Mouse (Mus musculus) lung, adult 2 months (tissue): Measurements from ENCODE around the gene Il13ra1. TPM values are rescaled to one million over a fixed set of nuclear protein-coding genes. Genes with fewer than 3 reads are reported as not detected.
A peak's percentile ranks its signal among the peaks of the same experiment; 100 is the strongest.

Source experiments
- DNase-seq: peaks from one replicate; pipeline ENCODE4 v3.0.0; 2022
- H3K4me1 ChIP-seq: fragments of 200-500 bp; 2 replicates; pipeline ENCODE4 v1.6.1; 2011; ENCODE audit warnings: low read length; ENCODE audit not compliant: control insufficient read depth, insufficient read depth
- H3K4me3 ChIP-seq: fragments of 200-500 bp; replicated peaks from 2 replicates; pipeline ENCODE3; 2011; ENCODE audit warnings: low read depth, mild to moderate bottlenecking, control low read depth, low read length; ENCODE audit errors: extremely low read depth
- CTCF ChIP-seq: fragments of 200-500 bp; IDR thresholded peaks from 2 replicates; pipeline ENCODE4 v1.5.1; 2011; ENCODE audit warnings: mild to moderate bottlenecking, low read length, control low read depth; ENCODE audit not compliant: insufficient read depth
- POLR2A ChIP-seq: fragments of 200-500 bp; IDR thresholded peaks from 2 replicates; pipeline ENCODE4 v1.6.1; 2011; ENCODE audit warnings: low read depth, mild to moderate bottlenecking, control low read depth, low read length, borderline replicate concordance; ENCODE audit errors: extremely low read depth
- WGBS: fragments of 180-500 bp; shearing (Covaris S2); methylation state at CpG from one replicate; pipeline ENCODE4 v1.1.7; 2018; 5-methylcytosine and 5-hydroxymethylcytosine counted together
- polyA plus RNA-seq: library from polyadenylated mRNA; depleted of rRNA; stranded (reverse); fragments of >200 nt; gene quantifications from 2 replicates; pipeline ENCODE4 v1.2.3, GENCODE M21; 2012; rRNA removed

The Il13ra1 gene
- polyA plus RNA-seq: 5.4 and 7.8 TPM in 2 replicates

DNA sequence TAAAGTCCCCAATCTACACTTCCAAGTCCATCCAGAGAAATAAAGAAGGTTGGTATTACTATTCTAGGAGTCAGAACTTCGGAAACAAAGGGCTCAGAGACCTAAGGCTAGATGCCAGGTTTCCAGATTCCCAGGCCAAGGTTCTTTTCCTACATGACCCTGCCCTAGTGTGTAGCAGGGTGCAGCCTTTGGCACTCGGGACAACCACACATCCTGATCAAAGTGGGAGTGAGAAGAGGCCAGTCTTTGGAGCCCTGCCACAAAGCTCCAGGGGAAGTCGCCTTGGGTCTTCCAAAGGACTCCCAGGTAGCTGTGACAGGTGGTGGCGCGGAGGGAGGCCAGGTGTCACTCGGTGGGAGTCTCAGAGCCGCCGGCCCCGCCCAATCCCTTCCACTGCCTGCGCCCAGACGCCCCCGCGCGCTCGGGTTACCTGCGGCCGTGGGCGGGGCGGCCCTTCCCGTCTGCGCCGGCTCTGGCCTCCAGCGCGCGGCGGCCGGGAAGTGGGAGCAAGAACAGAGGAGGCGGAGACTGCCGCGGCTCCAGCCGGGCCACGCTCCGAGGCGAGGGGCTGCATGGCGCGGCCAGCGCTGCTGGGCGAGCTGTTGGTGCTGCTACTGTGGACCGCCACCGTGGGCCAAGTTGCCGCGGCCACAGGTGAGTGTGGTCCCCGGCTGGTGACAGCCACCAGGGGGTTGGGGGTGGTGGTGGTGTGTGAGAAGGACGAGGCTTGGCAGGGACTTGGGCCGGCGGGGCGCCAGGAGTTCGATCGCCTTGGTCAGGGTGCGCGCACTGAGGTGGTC is at the start of gene Il13ra1:
TSS of gene Il13ra1 (plus strand) at position 489 of the 800 bp plus-strand sequence.
- TF ChIP-seq CTCF (no peak), POLR2A (no peak)
- WGBS: 25% methylated on average over 51 of the region's 51 CpGs
- H3K4me3 ChIP-seq: peak within 1 kb of the TSS; percentile 77
- no peaks in the 10 kb centered on the region; the same call in 1 of the 2 replicates for H3K4me1 ChIP-seq
- DNase-seq: peak; percentile 47

GRCm38 (mm10) chrX:36073997-36074396 is 37.9 kb upstream of the Il13ra1 start:
- TF ChIP-seq CTCF (no peak), POLR2A (no peak)
- H3K4me3 ChIP-seq: no peak overlapping the region
- no peak for DNase-seq
- H3K4me1 ChIP-seq: no peaks in the 10 kb centered on the region
- 76% methylated on average over 2 of the region's 2 CpGs for WGBS

DNA sequence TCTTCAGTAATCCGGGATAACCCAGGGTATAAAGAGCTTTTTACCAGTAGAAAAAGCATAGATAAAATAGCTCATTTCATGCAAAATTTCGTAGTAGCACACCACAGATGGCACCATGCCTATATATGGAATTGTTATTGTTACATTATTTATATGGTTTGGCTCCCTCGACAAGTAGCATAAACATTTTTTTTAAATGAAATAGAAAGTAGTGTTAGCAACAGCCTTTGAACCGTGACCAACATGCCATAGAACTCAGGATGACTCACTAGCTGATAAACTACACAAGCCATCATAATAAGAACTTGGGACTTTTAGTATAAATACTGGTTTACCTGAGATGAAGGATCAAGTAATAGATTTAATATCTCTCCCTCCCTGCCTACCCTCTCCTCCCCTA is 34.7 kb upstream of the Il13ra1 start:
- no peak for DNase-seq
- Histone ChIP-seq H3K4me3 (no peak overlapping the region), H3K4me1 (no peaks in the 10 kb centered on the region)
- WGBS: 42% methylated on average over 4 of the region's 4 CpGs
- TF ChIP-seq CTCF: no peak
- TF ChIP-seq POLR2A: no peak

- no peak overlapping the region for H3K4me3 ChIP-seq
- no peak for DNase-seq
- H3K4me1 ChIP-seq: no peaks in the 10 kb centered on the region
- TF ChIP-seq POLR2A: no peak
- WGBS: 59% methylated on average over 1 of the region's 1 CpGs
Measured at GRCm38 (mm10) chrX:36082917-36083316, 29.0 kb upstream of the Il13ra1 start.

- TF ChIP-seq CTCF (no peak), POLR2A (no peak)
- no peaks in the 10 kb centered on the region for H3K4me1 ChIP-seq
- no peak for DNase-seq
- WGBS: 75% methylated on average over 6 of the region's 6 CpGs
- H3K4me3 ChIP-seq: no peak overlapping the region
Measured at GRCm38 (mm10) chrX:36088464-36089256, 23.2 kb upstream of the Il13ra1 start.

GRCm38 (mm10) chrX:36100883-36101282 is 11.0 kb upstream of the Il13ra1 start:
- no peaks in the 10 kb centered on the region for H3K4me1 ChIP-seq
- TF ChIP-seq POLR2A (no peak), CTCF (no peak)
- H3K4me3 ChIP-seq: no peak overlapping the region
- DNase-seq: no peak
- 68% methylated on average over 1 of the region's 1 CpGs for WGBS

DNA sequence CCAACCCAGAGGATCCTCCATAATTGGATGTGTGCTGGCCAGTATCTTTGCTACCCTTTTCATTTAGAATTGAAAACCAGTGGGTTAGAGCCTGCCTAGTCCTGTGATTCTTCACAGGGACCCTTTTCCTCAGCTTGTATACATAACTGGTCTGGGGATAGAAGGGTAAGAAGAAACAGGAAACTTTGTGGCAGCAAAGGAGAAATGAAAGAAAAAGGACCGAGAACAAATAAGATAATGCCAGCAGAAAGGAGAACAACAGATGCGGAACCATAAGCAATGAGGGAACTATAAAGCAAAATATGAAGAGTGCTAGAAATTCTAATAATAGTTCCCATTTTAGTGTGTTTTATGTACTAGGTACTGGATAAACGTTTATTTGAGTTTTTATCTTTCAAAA is 10.6 kb upstream of the Il13ra1 start:
- WGBS: 63% methylated on average over 3 of the region's 3 CpGs
- H3K4me3 ChIP-seq: no peak overlapping the region
- no peaks in the 10 kb centered on the region for H3K4me1 ChIP-seq
- no peak for DNase-seq
- TF ChIP-seq CTCF (no peak), POLR2A (no peak)

GRCm38 (mm10) chrX:36108601-36109000 is 3.3 kb upstream of the Il13ra1 start:
- 40% methylated on average over 3 of the region's 3 CpGs for WGBS
- no peak for TF ChIP-seq CTCF
- TF ChIP-seq POLR2A: no peak
- DNase-seq: no peak
- Histone ChIP-seq H3K4me1 (no peaks in the 10 kb centered on the region; the same call in 1 of the 2 replicates), H3K4me3 (no peak overlapping the region)

GRCm38 (mm10) chrX:36112422-36112750 is 476 bp downstream of the Il13ra1 start:
- WGBS: 23% methylated on average over 9 of the region's 9 CpGs
- H3K4me3 ChIP-seq: peak overlapping the region; percentile 77
- DNase-seq: no peak
- no peaks in the 10 kb centered on the region; the same call in 1 of the 2 replicates for H3K4me1 ChIP-seq
- TF ChIP-seq CTCF (no peak), POLR2A (no peak)
